Mouse (Mus musculus): ENCODE results near the gene BC051665.

GRCm38 (mm10) chr13:60757292-60757691 lies 28.9 kb downstream of the BC051665 start:
- no peak for TF ChIP-seq POLR2A (IDR thresholded peaks at IDR 0.05; ENCODE audit: extremely low read depth, insufficient read depth, low read length)
- no peak for TF ChIP-seq CTCF (IDR thresholded peaks at IDR 0.05; ENCODE audit: low read depth, low read length)

All from liver, adult 2 months (tissue).